Mouse (Mus musculus) bone marrow, adult 2 months (tissue): ENCODE measurements at regions not wholly inside any gene's neighbourhood (a gene's known extent, or its start where the extent isn't known, plus 50 kb on each side); places are given as distances from the start of the nearest gene placed in this dataset.

Source experiments
- H3K27ac ChIP-seq: fragments of 200-500 bp; 2 replicates; pipeline ENCODE4 v1.5.1; 2012; ENCODE audit warnings: low read depth, mild to moderate bottlenecking, control low read depth, inconsistent platforms, low read length; ENCODE audit not compliant: control insufficient read depth, poor library complexity, insufficient read depth
- H3K4me1 ChIP-seq: fragments of 200-500 bp; 2 replicates; pipeline ENCODE4 v1.6.1; 2011; ENCODE audit warnings: low read length; ENCODE audit not compliant: control insufficient read depth, insufficient read depth
- H3K4me3 ChIP-seq: fragments of 200-500 bp; replicated peaks from 2 replicates; pipeline ENCODE3; 2011; ENCODE audit warnings: mild to moderate bottlenecking, low read depth, low read length, control low read depth; ENCODE audit not compliant: control insufficient read depth
- CTCF ChIP-seq: fragments of 200-500 bp; IDR thresholded peaks from 2 replicates; pipeline ENCODE4 v1.5.1; 2011; ENCODE audit warnings: low read length, control low read depth; ENCODE audit not compliant: control insufficient read depth, insufficient read depth
- POLR2A ChIP-seq: fragments of 200-500 bp; IDR thresholded peaks from 2 replicates; pipeline ENCODE4 v1.6.1; 2011; ENCODE audit warnings: low read depth, mild to moderate bottlenecking, control low read depth, low read length, borderline replicate concordance; ENCODE audit not compliant: control insufficient read depth
- WGBS: fragments of 180-500 bp; shearing (Covaris S2); methylation state at CpG from one replicate; pipeline ENCODE4 v1.1.7; 2018; 5-methylcytosine and 5-hydroxymethylcytosine counted together

DNA sequence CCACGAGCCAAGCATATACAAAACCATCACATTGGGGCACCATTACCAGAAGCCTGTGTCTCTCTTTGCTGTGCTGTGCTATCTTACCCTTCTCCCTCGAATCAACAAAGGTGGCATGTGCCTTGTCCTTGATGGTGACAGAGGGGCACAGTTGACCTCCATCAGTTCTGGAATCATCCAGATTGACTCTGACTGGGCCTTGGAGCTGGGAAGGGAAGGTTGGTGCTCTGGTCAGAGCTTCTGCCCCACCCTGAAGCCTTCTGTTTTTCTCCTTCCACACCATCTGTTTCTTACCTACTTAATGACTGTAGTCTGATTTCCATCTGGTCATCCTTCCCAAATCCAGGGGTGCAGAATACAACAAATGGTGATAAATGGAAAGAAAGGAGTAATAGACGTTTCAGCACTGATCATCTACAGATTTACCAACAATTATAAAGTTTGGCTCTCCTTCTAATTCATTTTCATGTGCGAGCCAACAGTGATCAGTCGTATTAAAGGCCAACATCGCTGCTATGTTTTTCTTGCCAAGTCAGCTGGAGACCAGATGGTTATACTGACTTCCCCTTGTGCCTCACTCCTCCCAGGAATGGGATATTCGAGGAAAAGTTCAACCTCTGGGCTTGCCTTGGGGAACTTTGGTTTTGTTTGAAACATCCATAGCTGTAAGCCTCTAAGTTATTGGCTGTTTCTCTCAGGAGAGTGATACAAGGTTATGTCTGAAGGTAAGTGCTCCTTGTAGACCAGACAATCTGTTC is 55.1 kb upstream of the Kcnj15 start:
- TF ChIP-seq CTCF (no peak), POLR2A (no peak)
- Histone ChIP-seq H3K4me1 (no peaks in the 10 kb centered on the region), H3K27ac (no peak overlapping the region), H3K4me3 (no peak overlapping the region)
- 62% methylated on average over 7 of the region's 7 CpGs for WGBS

DNA sequence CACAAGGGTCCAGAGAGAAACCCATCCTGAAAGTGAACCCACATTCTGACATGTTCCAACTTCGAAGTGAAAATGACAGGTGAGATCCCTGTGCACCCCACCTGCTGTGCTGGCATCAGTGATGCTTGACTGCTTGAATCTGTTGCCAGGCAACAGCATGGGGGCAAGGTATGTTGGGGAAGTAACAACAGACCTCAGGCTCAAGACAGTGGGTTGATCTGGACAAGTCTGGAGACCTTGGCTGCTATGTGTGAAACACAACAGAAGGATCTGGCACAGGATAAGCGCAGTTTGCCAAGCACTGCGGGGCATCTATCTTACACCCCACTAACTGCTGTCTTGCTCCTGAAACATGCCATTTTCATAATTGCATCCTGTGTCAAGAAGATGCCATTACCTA is 54.3 kb upstream of the Kcnj15 start:
- WGBS, result 83% methylated on average over 3 of the region's 3 CpGs
- TF ChIP-seq POLR2A (no peak), CTCF (no peak)

DNA sequence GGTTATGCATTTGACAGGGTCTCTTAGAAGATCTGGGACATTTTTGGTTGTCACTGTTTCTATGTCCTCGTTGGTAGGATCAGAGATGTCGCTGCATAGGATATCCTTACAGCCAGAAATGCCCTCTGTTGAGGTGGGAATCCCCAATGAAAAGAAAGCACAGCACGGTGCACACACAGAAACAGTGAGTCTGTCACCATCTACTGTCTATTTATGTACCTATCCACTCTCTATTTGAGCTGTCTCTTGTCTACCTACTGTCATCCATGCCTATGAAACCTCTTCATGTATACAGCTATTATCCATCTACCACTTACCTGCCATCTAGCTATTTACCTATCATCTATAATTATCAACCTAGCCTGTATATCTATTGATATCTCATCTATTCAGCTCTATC is 53.6 kb upstream of the Kcnj15 start:
- no peaks in the 10 kb centered on the region for H3K4me1 ChIP-seq
- H3K4me3 ChIP-seq, result no peak overlapping the region
- TF ChIP-seq CTCF, result no peak
- TF ChIP-seq POLR2A, result no peak
- no peak overlapping the region for H3K27ac ChIP-seq
- WGBS, result 73% methylated on average over 3 of the region's 3 CpGs

More for the DNA sequence above, 54.3 kb upstream of the Kcnj15 start:
- H3K4me3 ChIP-seq, result no peak overlapping the region
- no peaks in the 10 kb centered on the region for H3K4me1 ChIP-seq
- H3K27ac ChIP-seq, result no peak overlapping the region

DNA sequence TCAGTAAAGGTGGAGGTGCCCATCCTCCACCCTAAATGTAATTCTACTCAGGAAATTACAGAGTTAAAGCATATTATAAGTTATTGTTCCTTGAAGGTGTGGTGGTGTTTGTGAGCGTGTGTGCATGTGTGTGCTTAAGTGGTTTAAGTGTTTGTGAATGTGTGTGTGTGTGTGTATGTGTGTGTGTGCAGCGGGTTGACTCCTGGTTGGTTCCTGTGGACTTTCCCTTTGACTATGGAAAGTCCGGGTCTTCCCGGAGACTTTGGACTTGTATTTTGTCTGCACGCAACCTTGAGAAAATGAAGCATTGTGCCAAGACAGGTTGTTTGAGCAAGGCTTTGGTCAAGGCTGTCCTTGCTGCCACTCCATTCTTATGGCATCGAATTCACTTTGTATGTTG is 52.9 kb upstream of the Kcnj15 start:
- Histone ChIP-seq H3K4me3 (no peak overlapping the region), H3K4me1 (no peaks in the 10 kb centered on the region), H3K27ac (no peak overlapping the region)
- 94% methylated on average over 6 of the region's 6 CpGs for WGBS
- no peak for TF ChIP-seq POLR2A
- no peak for TF ChIP-seq CTCF

DNA sequence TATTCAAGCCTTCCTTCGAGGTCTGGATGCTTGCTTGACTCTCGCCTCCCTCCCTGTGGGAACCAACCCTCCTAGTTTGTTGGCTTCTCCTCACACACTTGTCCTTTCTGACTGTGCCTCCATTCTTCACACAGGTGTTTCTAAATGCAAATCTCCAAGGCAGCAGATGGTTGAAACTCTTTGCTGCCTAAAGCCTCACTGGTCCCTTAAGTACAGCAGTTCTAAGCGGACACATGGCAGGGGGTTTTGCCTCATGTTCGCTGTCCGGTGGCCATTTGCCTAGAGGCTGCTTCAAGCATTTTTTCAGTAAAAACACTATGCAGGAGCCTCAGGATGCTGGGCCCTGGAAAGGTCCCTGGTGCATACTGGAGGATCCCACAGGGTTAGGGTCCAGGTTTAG is 50.9 kb upstream of the Kcnj15 start:
- WGBS, result 84% methylated on average over 5 of the region's 5 CpGs
- no peak for TF ChIP-seq POLR2A
- no peak for TF ChIP-seq CTCF
- Histone ChIP-seq H3K27ac (no peak overlapping the region), H3K4me1 (no peaks in the 10 kb centered on the region), H3K4me3 (no peak overlapping the region)

DNA sequence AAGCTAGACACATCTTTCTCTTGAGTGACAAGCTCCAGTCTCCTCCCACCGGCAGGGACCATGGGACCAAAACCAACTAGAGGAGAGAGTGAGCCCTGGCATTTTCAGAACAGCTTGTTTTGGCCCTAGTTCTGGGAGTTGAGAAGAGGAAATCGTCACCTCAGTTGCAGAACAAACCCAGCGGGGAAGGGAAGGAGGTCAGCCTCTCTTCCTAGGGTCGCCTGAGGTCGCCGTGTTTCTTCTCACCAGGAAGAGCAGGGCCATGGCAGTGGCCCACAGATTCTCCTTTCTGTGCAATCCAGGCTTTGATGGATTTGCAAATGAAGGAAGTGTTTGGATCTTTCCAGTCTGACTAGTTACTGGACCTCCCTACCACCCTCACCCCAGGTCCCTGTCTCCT is 49.8 kb upstream of the Kcnj15 start:
- WGBS, result 28% methylated on average over 6 of the region's 6 CpGs
- no peak for TF ChIP-seq CTCF
- TF ChIP-seq POLR2A, result no peak
- H3K4me3 ChIP-seq, result no peak overlapping the region

More for the DNA sequence above, 49.8 kb upstream of the Kcnj15 start:
- no peak overlapping the region for H3K27ac ChIP-seq
- H3K4me1 ChIP-seq, result no peaks in the 10 kb centered on the region
